Mouse (Mus musculus) MEL (cell line): ENCODE measurements around the gene Ripply3. TPM values are rescaled to one million over a fixed set of nuclear protein-coding genes. Genes with fewer than 3 reads are reported as not detected.

Experiments used
- DNase-seq: peaks from one replicate; pipeline ENCODE4 v3.0.0; 2011; ENCODE audit warnings: low read depth, low spot score
- H3K27ac ChIP-seq: 2 replicates; pipeline ENCODE4 v1.5.1; 2012; ENCODE audit warnings: low read depth, mild to moderate bottlenecking, control low read depth, low read length, moderate library complexity; ENCODE audit not compliant: control insufficient read depth
- H3K27me3 ChIP-seq, 2 experiments: fragments of 150-350 bp in 1 of 2; sonication (generic) in 1 of 2; 2 replicates each; pipeline ENCODE4 v1.6.1; 2012; ENCODE audit warnings: low read length in 2 of 2, mild to moderate bottlenecking in 2 of 2, improper control_type of control experiment in 1 of 2, moderate library complexity in 1 of 2; ENCODE audit not compliant: insufficient read depth in 2 of 2, control insufficient read depth in 1 of 2
- H3K36me3 ChIP-seq, 2 experiments: 2 replicates each; pipeline ENCODE4 v1.6.1; 2012 to 2014; ENCODE audit warnings: low read length in 2 of 2, improper control_type of control experiment in 1 of 2, inconsistent platforms in 1 of 2, mild to moderate bottlenecking in 1 of 2; ENCODE audit not compliant: insufficient read depth in 2 of 2, control insufficient read depth in 1 of 2
- H3K4me1 ChIP-seq, 2 experiments: fragments of 150-350 bp in 1 of 2; sonication (generic) in 1 of 2; 2 replicates each; pipeline ENCODE4 v1.6.1; 2012; ENCODE audit warnings: low read length in 2 of 2, improper control_type of control experiment in 1 of 2, mild to moderate bottlenecking in 1 of 2; ENCODE audit not compliant: insufficient read depth in 2 of 2, control insufficient read depth in 1 of 2
- H3K4me3 ChIP-seq, 2 experiments: fragments of 150-350 bp in 1 of 2; sonication (generic) in 1 of 2; 2 replicates each; pipeline ENCODE4 v1.5.1; 2012; ENCODE audit warnings: low read depth in 2 of 2, low read length in 2 of 2, mild to moderate bottlenecking in 2 of 2, moderate library complexity in 2 of 2, control low read depth in 1 of 2, improper control_type of control experiment in 1 of 2; ENCODE audit not compliant: control insufficient read depth in 1 of 2, insufficient read depth in 1 of 2
- H3K79me2 ChIP-seq: 2 replicates; pipeline ENCODE4 v1.6.1; 2012; ENCODE audit warnings: mild to moderate bottlenecking, low read length, moderate library complexity; ENCODE audit not compliant: control insufficient read depth, poor library complexity, insufficient read depth
- H3K9ac ChIP-seq: 2 replicates; pipeline ENCODE4 v1.6.1; 2012; ENCODE audit warnings: low read depth, mild to moderate bottlenecking, control low read depth, low read length, moderate library complexity; ENCODE audit not compliant: control insufficient read depth, poor library complexity, severe bottlenecking
- H3K9me3 ChIP-seq: fragments of 150-350 bp; sonication (generic); replicated peaks from 2 replicates; pipeline ENCODE4 v1.6.1; 2012; ENCODE audit warnings: mild to moderate bottlenecking, low read length, improper control_type of control experiment, moderate library complexity; ENCODE audit not compliant: insufficient read depth
- BHLHE40 ChIP-seq: IDR thresholded peaks from 2 replicates; pipeline ENCODE4 v1.6.1; 2012; ENCODE audit warnings: low read depth, mild to moderate bottlenecking, inconsistent platforms, low read length, improper control_type of control experiment, borderline replicate concordance
- CTCF ChIP-seq, 3 experiments: IDR thresholded peaks in 2 of 3; conservative IDR thresholded peaks in 1 of 3; 2 replicates each; pipeline ENCODE4 v1.5.1; 2011 to 2012; ENCODE audit warnings: low read length in 3 of 3, low read depth in 2 of 3, mild to moderate bottlenecking in 2 of 3, improper control_type of control experiment in 1 of 3, inconsistent platforms in 1 of 3, mixed read lengths in 1 of 3, moderate library complexity in 1 of 3; ENCODE audit not compliant: control insufficient read depth in 1 of 3, insufficient read depth in 1 of 3, poor library complexity in 1 of 3, severe bottlenecking in 1 of 3
- ELF1 ChIP-seq: IDR thresholded peaks from 2 replicates; pipeline ENCODE4 v1.6.1; 2014; ENCODE audit warnings: low read depth, mild to moderate bottlenecking, inconsistent platforms, low read length, improper control_type of control experiment, moderate library complexity
- GATA1 ChIP-seq: IDR thresholded peaks from 2 replicates; pipeline ENCODE4 v1.6.1; 2011; ENCODE audit warnings: low read depth, low read length, improper control_type of control experiment
- HCFC1 ChIP-seq: IDR thresholded peaks from 2 replicates; pipeline ENCODE4 v1.6.1; 2012; ENCODE audit warnings: low read depth, mild to moderate bottlenecking, inconsistent platforms, low read length, improper control_type of control experiment, moderate library complexity
- MAZ ChIP-seq: IDR thresholded peaks from 2 replicates; pipeline ENCODE4 v1.6.1; 2012; ENCODE audit warnings: low read depth, mild to moderate bottlenecking, inconsistent platforms, low read length, improper control_type of control experiment
- MEF2A ChIP-seq: IDR thresholded peaks from 2 replicates; pipeline ENCODE4 v1.6.1; 2014; ENCODE audit warnings: low read depth, mild to moderate bottlenecking, inconsistent platforms, low read length, improper control_type of control experiment; ENCODE audit not compliant: poor library complexity, insufficient replicate concordance, severe bottlenecking; ENCODE audit errors: extremely low read depth
- MXI1 ChIP-seq: IDR thresholded peaks from 2 replicates; pipeline ENCODE4 v1.6.1; 2011; ENCODE audit warnings: mild to moderate bottlenecking, low read depth, low read length, improper control_type of control experiment
- MYB ChIP-seq: IDR thresholded peaks from 2 replicates; pipeline ENCODE4 v1.6.1; 2011; ENCODE audit warnings: mild to moderate bottlenecking, low read depth, low read length, improper control_type of control experiment
- NRF1 ChIP-seq: IDR thresholded peaks from 2 replicates; pipeline ENCODE4 v1.6.1; 2014; ENCODE audit warnings: low read depth, mild to moderate bottlenecking, inconsistent platforms, low read length, improper control_type of control experiment, moderate library complexity; ENCODE audit not compliant: poor library complexity, insufficient read depth, severe bottlenecking
- SIN3A ChIP-seq: IDR thresholded peaks from 2 replicates; pipeline ENCODE4 v1.6.1; 2012; ENCODE audit warnings: low read length, improper control_type of control experiment, inconsistent platforms
- SMC3 ChIP-seq: IDR thresholded peaks from 2 replicates; pipeline ENCODE4 v1.6.1; 2011; ENCODE audit warnings: low read depth, low read length, improper control_type of control experiment
- UBTF ChIP-seq: IDR thresholded peaks from 2 replicates; pipeline ENCODE4 v1.6.1; 2012; ENCODE audit warnings: low read depth, mild to moderate bottlenecking, inconsistent platforms, low read length, improper control_type of control experiment, moderate library complexity, borderline replicate concordance; ENCODE audit not compliant: insufficient read depth
- USF2 ChIP-seq, 2 experiments: IDR thresholded peaks; 2 replicates each; pipeline ENCODE4 v1.6.1; 2011 to 2012; ENCODE audit warnings: improper control_type of control experiment in 2 of 2, low read length in 2 of 2, borderline replicate concordance in 1 of 2, inconsistent platforms in 1 of 2, low read depth in 1 of 2, mild to moderate bottlenecking in 1 of 2; ENCODE audit not compliant: insufficient read depth in 1 of 2
- ZKSCAN1 ChIP-seq: IDR thresholded peaks from 2 replicates; pipeline ENCODE4 v1.6.1; 2012; ENCODE audit warnings: low read depth, mild to moderate bottlenecking, inconsistent platforms, low read length, improper control_type of control experiment, moderate library complexity
- ZMIZ1 ChIP-seq: IDR thresholded peaks from 2 replicates; pipeline ENCODE4 v1.6.1; 2012; ENCODE audit warnings: low read depth, mild to moderate bottlenecking, inconsistent platforms, low read length, improper control_type of control experiment, moderate library complexity
- ZNF384 ChIP-seq: IDR thresholded peaks from 2 replicates; pipeline ENCODE4 v1.6.1; 2012; ENCODE audit warnings: low read depth, mild to moderate bottlenecking, inconsistent platforms, low read length, improper control_type of control experiment
- polyA plus RNA-seq, 2 experiments: library from polyadenylated mRNA; stranded (reverse) in 1 of 2; unstranded in 1 of 2; fragments of >175 nt in 1 of 2; fragments of >200 nt in 1 of 2; gene quantifications; 2 replicates each; pipeline versions ENCODE4 v1.2.1 to v1.2.4; 2012; ENCODE audit warnings: low replicate concordance in 2 of 2, low read depth in 1 of 2; ENCODE audit not compliant: insufficient read length in 2 of 2, insufficient read depth in 1 of 2, missing spikeins in 1 of 2
- total RNA-seq: library from RNA; depleted of rRNA; stranded (reverse); fragments of 300-350 nt; gene quantifications from 2 replicates; pipeline ENCODE4 v1.2.3, GENCODE M21; 2012

Gene Ripply3
- total and polyA plus RNA-seq, 3 experiments: 0.18 to 0.35 TPM; not detected in 1

DNA sequence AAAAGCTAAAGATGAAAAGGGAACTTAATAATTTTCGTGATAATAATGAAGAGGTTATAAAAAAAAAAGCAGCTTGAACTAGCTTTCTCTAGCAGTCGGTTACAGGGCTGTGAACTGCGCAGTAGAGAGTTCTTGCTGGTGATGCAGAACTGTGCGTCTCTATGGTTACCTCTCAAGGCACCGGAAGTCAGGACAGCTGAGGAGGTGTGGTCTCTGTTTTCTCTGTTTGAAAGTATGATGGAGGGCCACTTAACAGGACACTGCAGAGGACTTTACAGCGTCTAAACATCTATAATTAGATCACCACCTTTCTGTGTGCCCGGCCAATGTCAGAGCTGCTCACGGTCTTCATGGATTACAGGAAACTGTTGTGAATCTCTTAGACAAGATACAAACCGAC lies 26.2 kb downstream of the Ripply3 start:
- Histone ChIP-seq H3K9ac (no peak overlapping the region), H3K79me2 (no peaks in the 10 kb centered on the region), H3K4me3 (no peak overlapping the region), H3K27ac (no peak overlapping the region), H3K36me3 (peaks cover 0 to 6% of the 10 kb centered on the region in 2 experiments; a peak in 2 of 4 replicates), H3K27me3 (peaks cover 0 to 2% of the 10 kb centered on the region in 2 experiments; a peak in 1 of 4 replicates), H3K4me1 (peaks cover 0 to 12% of the 10 kb centered on the region in 2 experiments; a peak in 2 of 4 replicates), H3K9me3 (no peaks in the 10 kb centered on the region)
- TF ChIP-seq SMC3 (no peak), ZMIZ1 (no peak), CTCF (IDR thresholded peaks at IDR 0.05 in 2 of 3, conservative IDR thresholded peaks at IDR 0.05 in 1 of 3; ENCODE audit: control insufficient read depth in 1 of 3, insufficient read depth in 1 of 3, low read depth in 2 of 3, low read length in 3 of 3, poor library complexity in 1 of 3, severe bottlenecking in 1 of 3) (no peak)
- DNase-seq: peak; percentile 62

DNA sequence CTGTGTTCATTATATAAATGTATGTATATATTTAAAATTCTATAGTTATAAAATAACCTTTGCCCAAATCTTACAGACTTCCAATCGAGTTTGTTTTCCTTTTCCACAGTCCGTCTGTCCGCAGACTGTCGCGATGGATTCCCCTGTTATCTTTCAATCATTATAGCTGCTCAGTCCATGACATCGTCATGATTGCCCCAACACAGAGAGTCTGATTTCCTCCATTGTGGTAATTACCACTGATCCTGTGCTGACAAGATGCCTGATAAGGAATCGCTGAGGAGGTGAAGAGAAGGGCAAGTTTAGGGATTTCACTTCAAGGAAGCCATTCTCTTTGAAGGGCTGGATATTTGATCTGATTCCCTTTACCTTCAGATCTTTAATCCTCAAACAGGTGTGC lies 27.8 kb downstream of the Ripply3 start:
- H3K4me1 ChIP-seq: peaks cover 0 to 12% of the 10 kb centered on the region in 2 experiments; a peak in 2 of 4 replicates
- H3K79me2 ChIP-seq: no peaks in the 10 kb centered on the region
- H3K27ac ChIP-seq: no peak overlapping the region
- H3K9me3 ChIP-seq: no peaks in the 10 kb centered on the region
- H3K4me3 ChIP-seq: no peak overlapping the region
- no peak overlapping the region for H3K9ac ChIP-seq
- no peak for TF ChIP-seq BHLHE40
- no peak for TF ChIP-seq MEF2A
- TF ChIP-seq ELF1: no peak
- no peak for TF ChIP-seq MYB
- no peak for TF ChIP-seq MXI1
- TF ChIP-seq USF2 (IDR thresholded peaks at IDR 0.05; ENCODE audit: borderline replicate concordance in 1 of 2, insufficient read depth in 1 of 2, low read depth in 1 of 2, low read length in 2 of 2): no peak
- no peak for TF ChIP-seq NRF1
- no peak for TF ChIP-seq ZKSCAN1
- no peak for TF ChIP-seq SMC3
- TF ChIP-seq MAZ: no peak
- no peak for TF ChIP-seq SIN3A
- no peak for TF ChIP-seq HCFC1
- TF ChIP-seq ZNF384: no peak
- TF ChIP-seq UBTF: no peak
- TF ChIP-seq GATA1: no peak
- TF ChIP-seq, all 39 proteins: peak for 0
- Histone ChIP-seq H3K27me3 (no peaks in the 10 kb centered on the region; a peak in 1 of 4 replicates), H3K36me3 (peaks cover 0 to 6% of the 10 kb centered on the region in 2 experiments; a peak in 2 of 4 replicates)
- no peak for DNase-seq
